Mouse (Mus musculus): Measurements from ENCODE around the gene Selenon. TPM values are rescaled to one million over a fixed set of nuclear protein-coding genes. Genes with fewer than 3 reads are reported as not detected.

Selenon gene
- total and polyA plus RNA-seq, 3 experiments: 0.27 to 1.0 (median 0.64) TPM

DNA sequence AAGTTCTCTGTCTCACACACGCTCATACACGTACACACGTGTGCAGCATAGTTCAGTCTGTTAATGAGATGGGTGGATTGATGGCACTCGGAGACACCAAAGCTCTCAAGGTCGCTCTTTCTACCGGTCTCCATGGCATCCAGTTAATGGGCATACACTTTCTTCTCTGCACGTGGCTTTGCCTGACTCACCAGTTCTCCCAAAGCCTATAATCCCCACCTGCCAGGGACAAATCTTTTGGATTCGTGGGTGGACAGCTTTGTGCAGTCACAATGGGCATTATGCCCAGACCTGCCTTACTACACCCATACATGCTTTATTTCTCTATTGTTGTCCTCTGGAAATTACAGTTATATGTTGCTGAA lies 16.2 kb downstream of the Selenon start:
- H3K27ac ChIP-seq (ENCODE audit: insufficient read depth, low read depth): no peak overlapping the region
- TF ChIP-seq BHLHE40 (IDR thresholded peaks at IDR 0.05; ENCODE audit: low read depth, low read length): peak; percentile 30; the same call in 1 of the 2 replicates
- TF ChIP-seq MAX (IDR thresholded peaks at IDR 0.05; ENCODE audit: low read length): peak; percentile 29; the same call in 1 of the 2 replicates
- no peak for TF ChIP-seq RAD21 (IDR thresholded peaks at IDR 0.05; ENCODE audit: low read depth, low read length)
- peaks cover 20% of the 10 kb centered on the region for H3K27me3 ChIP-seq (replicated peaks)
- H3K36me3 ChIP-seq (replicated peaks in 1 of 2; ENCODE audit: control insufficient read depth in 1 of 2, insufficient read depth in 1 of 2, low read length in 1 of 2): peaks cover 0 to 14% of the 10 kb centered on the region in 2 experiments
- H3K9ac ChIP-seq (ENCODE audit: insufficient read depth, low read depth): peak overlapping the region; percentile 60
- peak overlapping the region; percentile 91 for H3K4me2 ChIP-seq (ENCODE audit: insufficient read depth, low read depth, poor library complexity, severe bottlenecking)
- H3K9me3 ChIP-seq (replicated peaks; ENCODE audit: low read length): no peaks in the 10 kb centered on the region
- in situ Hi-C loops (cut with MboI; ENCODE audit: low pct_ligation_motif_present, low pct_unique_long_range_greater_than_20kb, low sequenced_read_pairs) (no loop called here), dilution Hi-C loops (cut with MboI; ENCODE audit: extremely low pct_ligation_motif_present, extremely low pct_unique_long_range_greater_than_20kb, low sequenced_read_pairs) (no loop called here)
- H3K4me3 ChIP-seq (replicated peaks in 1 of 3; ENCODE audit: low read depth in 2 of 3, low read length in 2 of 3, poor library complexity in 1 of 3): peak overlapping the region; percentile 69 to 91 (median 82)
- no peak for DNase-seq (ENCODE audit: extremely low read depth)
- H3K79me2 ChIP-seq (replicated peaks; ENCODE audit: control insufficient read depth, extremely low read depth, insufficient read depth, poor library complexity, severe bottlenecking): no peaks in the 10 kb centered on the region
- H3K4me1 ChIP-seq (ENCODE audit: control insufficient read depth in 1 of 2, insufficient read depth in 2 of 2): peaks cover 3 to 24% of the 10 kb centered on the region in 2 experiments; a peak in 3 of 4 replicates

DNA sequence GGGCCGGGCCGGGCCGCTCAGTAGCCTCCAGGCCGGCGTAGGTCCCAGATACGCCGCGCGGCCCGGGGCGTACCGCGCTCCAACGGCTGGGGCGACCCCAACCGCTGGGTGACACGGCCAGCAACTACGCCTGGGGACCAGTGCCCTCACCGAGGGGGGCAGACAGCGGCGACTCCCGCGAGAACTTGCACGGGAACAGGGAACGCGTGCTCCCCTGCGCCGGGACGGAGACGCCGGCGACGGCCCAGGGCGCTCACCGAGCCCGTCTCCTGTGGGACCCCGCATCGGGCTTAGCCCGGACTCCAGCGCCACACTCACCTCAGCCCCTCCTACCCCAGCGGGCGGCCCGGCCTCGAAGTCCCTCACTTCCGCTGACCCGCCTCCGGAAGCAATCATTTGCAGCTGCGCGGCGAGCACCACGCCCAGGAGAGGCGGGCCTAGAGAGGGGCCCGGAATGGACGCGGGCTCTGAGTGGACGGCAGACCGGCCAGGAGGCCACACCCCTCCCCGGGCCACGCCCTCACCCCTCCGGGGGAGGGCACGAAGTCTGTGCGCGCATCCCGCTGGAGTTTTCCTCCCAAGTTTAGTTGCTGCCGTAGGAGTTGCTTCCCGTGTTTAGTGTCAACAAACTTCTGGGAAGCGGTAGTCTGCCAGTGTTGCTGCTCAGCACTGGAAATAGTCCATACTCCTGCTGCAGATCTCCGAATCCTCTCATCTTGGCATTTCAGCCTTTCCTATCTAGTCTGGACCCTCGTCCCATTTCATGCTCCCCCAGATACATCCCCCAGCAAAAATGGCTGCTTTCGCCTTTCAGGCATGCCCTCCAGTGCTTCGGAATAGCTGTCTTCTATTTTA lies 16.8 kb downstream of the Selenon start, which contains the start of gene Mtfr1l:
TSS of gene Mtfr1l (minus strand) at position 456 of the 855 bp plus-strand sequence.
- peaks cover 5 to 20% of the 10 kb centered on the region in 2 experiments for H3K36me3 ChIP-seq (replicated peaks in 1 of 2; ENCODE audit: control insufficient read depth in 1 of 2, insufficient read depth in 1 of 2, low read length in 1 of 2)
- H3K4me2 ChIP-seq (ENCODE audit: insufficient read depth, low read depth, poor library complexity, severe bottlenecking): peak within 1 kb of the TSS; percentile 91
- H3K9ac ChIP-seq (ENCODE audit: insufficient read depth, low read depth): peak within 1 kb of the TSS; percentile 78
- H3K9me3 ChIP-seq (replicated peaks; ENCODE audit: low read length): no peaks in the 10 kb centered on the region
- H3K4me1 ChIP-seq (ENCODE audit: control insufficient read depth in 1 of 2, insufficient read depth in 2 of 2): peaks cover 3 to 24% of the 10 kb centered on the region in 2 experiments; a peak in 3 of 4 replicates
- H3K27me3 ChIP-seq (replicated peaks): peaks cover 19% of the 10 kb centered on the region
- peak within 1 kb of the TSS; percentile 69 to 91 (median 82) for H3K4me3 ChIP-seq (replicated peaks in 1 of 3; ENCODE audit: low read depth in 2 of 3, low read length in 2 of 3, poor library complexity in 1 of 3)
- H3K27ac ChIP-seq (ENCODE audit: insufficient read depth, low read depth): no peak within 1 kb of the TSS
- DNase-seq (ENCODE audit: extremely low read depth): peak; percentile 95
- in situ Hi-C loops (cut with MboI; ENCODE audit: low pct_ligation_motif_present, low pct_unique_long_range_greater_than_20kb, low sequenced_read_pairs) (no loop called here), dilution Hi-C loops (cut with MboI; ENCODE audit: extremely low pct_ligation_motif_present, extremely low pct_unique_long_range_greater_than_20kb, low sequenced_read_pairs) (no loop called here)
- no peaks in the 10 kb centered on the region for H3K79me2 ChIP-seq (replicated peaks; ENCODE audit: control insufficient read depth, extremely low read depth, insufficient read depth, poor library complexity, severe bottlenecking)
- TF ChIP-seq E2F4 (IDR thresholded peaks at IDR 0.05; ENCODE audit: insufficient replicate concordance, low read depth, low read length) (no peak), BHLHE40 (IDR thresholded peaks at IDR 0.05; ENCODE audit: low read depth, low read length) (no peak), ELF1 (IDR thresholded peaks at IDR 0.05; ENCODE audit: low read depth, low read length) (peak; percentile 90), GABPA (IDR thresholded peaks at IDR 0.05; ENCODE audit: insufficient replicate concordance, low read depth, low read length) (no peak), KAT2A (IDR thresholded peaks at IDR 0.05; ENCODE audit: insufficient replicate concordance, low read length) (0 out of 2 replicates have a peak, but pooled peaks have one; percentile 36), MXI1 (IDR thresholded peaks at IDR 0.05; ENCODE audit: low read depth, low read length) (peak; percentile 88; the same call in 1 of the 2 replicates), MAX (IDR thresholded peaks at IDR 0.05; ENCODE audit: low read length) (no peak; the same call in 1 of the 2 replicates), TCF12 (IDR thresholded peaks at IDR 0.05; ENCODE audit: low read depth, low read length) (peak; percentile 43; the same call in 1 of the 2 replicates), NRF1 (IDR thresholded peaks at IDR 0.05; ENCODE audit: low read depth, low read length) (peak; percentile 87), EP300 (IDR thresholded peaks at IDR 0.05; ENCODE audit: low read length) (no peak), SIN3A (IDR thresholded peaks at IDR 0.05; ENCODE audit: low read length) (no peak; the same call in 1 of the 2 replicates), UBTF (IDR thresholded peaks at IDR 0.05; ENCODE audit: low read depth, low read length) (no peak), ZC3H11A (IDR thresholded peaks at IDR 0.05; ENCODE audit: low read depth, low read length) (no peak), RAD21 (IDR thresholded peaks at IDR 0.05; ENCODE audit: low read depth, low read length) (no peak), USF1 (IDR thresholded peaks at IDR 0.05; ENCODE audit: low read depth, low read length) (no peak), JUND (conservative IDR thresholded peaks at IDR 0.05; ENCODE audit: low read depth, low read length) (no peak), RCOR1 (conservative IDR thresholded peaks at IDR 0.05; ENCODE audit: low read depth, low read length) (no peak), CHD2 (IDR thresholded peaks at IDR 0.05; ENCODE audit: low read length) (peak; percentile 82; the same call in 1 of the 2 replicates), MAZ (IDR thresholded peaks at IDR 0.05; ENCODE audit: low read depth, low read length) (peak; percentile 48; the same call in 1 of the 2 replicates), TBP (conservative IDR thresholded peaks at IDR 0.05; ENCODE audit: low read depth, low read length) (0 out of 2 replicates have a peak, but pooled peaks have one; percentile 12), NELFE (IDR thresholded peaks at IDR 0.05; ENCODE audit: low read depth, low read length) (no peak), MEF2A (IDR thresholded peaks at IDR 0.05; ENCODE audit: borderline replicate concordance, low read depth, low read length) (no peak), POLR2AphosphoS2 (IDR thresholded peaks at IDR 0.05; ENCODE audit: low read depth, low read length) (no peak), HCFC1 (IDR thresholded peaks at IDR 0.05; ENCODE audit: low read depth, low read length) (peak; percentile 81), ZKSCAN1 (IDR thresholded peaks at IDR 0.05; ENCODE audit: borderline replicate concordance, low read depth, low read length) (no peak), POLR2A (IDR thresholded peaks at IDR 0.05; ENCODE audit: low read depth, low read length) (peak; percentile 74), MAFK (IDR thresholded peaks at IDR 0.05; ENCODE audit: insufficient replicate concordance, low read length) (no peak), JUN (IDR thresholded peaks at IDR 0.05; ENCODE audit: insufficient read depth, low read depth, low read length) (no peak), CHD1 (IDR thresholded peaks at IDR 0.05; ENCODE audit: low read depth, low read length) (no peak), CTCF (conservative IDR thresholded peaks at IDR 0.05 in 1 of 2, IDR thresholded peaks at IDR 0.05 in 1 of 2; ENCODE audit: low read depth in 2 of 2, low read length in 2 of 2) (no peak)
